Mouse (Mus musculus) effector memory CD4-positive, alpha-beta T cell, adult 7 months (primary cell): ENCODE measurements around the gene Ndn. TPM values are rescaled to one million over a fixed set of nuclear protein-coding genes. Genes with fewer than 3 reads are reported as not detected.

ENCODE experiments used
- polyA plus RNA-seq: library from polyadenylated mRNA; unstranded; fragments of 100-300 nt; shearing (Covaris generic); gene quantifications from one replicate; pipeline ENCODE4 v1.2.1, GENCODE M21; 2017

Gene Ndn
- polyA plus RNA-seq, result not detected

GRCm38 (mm10) chr7:62346269-62346668 is at the start of gene Ndn:
TSS of gene Ndn (plus strand) at chr7:62346569.

GRCm38 (mm10) chr7:62376510-62377304 is 30.3 kb downstream of the Ndn start, which contains the start of gene Magel2:
TSS of gene Magel2 (plus strand) at chr7:62377010.

Other genes starting within 250 kb of the Ndn start
- 0.11 TPM for gene Magel2, start 30.4 kb downstream of the Ndn start, polyA plus RNA-seq
- not detected for gene Mkrn3, start 73.6 kb downstream of the Ndn start, polyA plus RNA-seq
- 0.28 TPM for gene Peg12, start 117.9 kb downstream of the Ndn start, polyA plus RNA-seq